Mouse (Mus musculus) ES-Bruce4 (cell line): ENCODE data around the gene C530025M09Rik.

Experiments used
- CTCF ChIP-seq: IDR thresholded peaks from one replicate; pipeline ENCODE4 v1.8.1; 2011; ENCODE audit warnings: low read depth, low read length
- EP300 ChIP-seq: IDR thresholded peaks from 2 replicates; pipeline ENCODE4 v1.6.1; 2011; ENCODE audit warnings: low read depth, low read length; ENCODE audit not compliant: insufficient read depth

DNA sequence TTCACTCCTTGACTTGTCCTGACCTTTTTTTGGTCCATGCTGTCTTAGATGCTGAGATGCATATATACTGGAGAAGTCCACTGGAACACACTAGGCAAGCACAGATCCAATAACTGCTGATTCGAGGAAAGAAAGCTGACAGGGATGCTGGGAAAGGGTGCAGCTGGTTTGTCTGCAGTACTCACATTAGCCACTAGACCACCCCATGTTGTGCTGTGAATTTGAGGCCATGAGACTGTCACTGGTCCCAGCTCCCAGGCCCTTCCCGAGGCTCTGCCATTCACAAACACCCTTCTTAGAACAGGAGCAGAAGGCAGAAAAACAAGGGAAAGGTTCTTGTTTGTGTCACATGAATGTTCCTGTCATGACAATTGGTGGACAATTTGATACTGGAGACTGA, 10.8 kb downstream of the C530025M09Rik start:
- no peak for TF ChIP-seq CTCF
- TF ChIP-seq EP300, result no peak
